In genomic region chr6:72218281-72218680, GRCm38 (mm10) we compare ENCODE assay signal across 11 mouse cellular contexts. TPM values are rescaled to one million over a fixed set of nuclear protein-coding genes. Genes with fewer than 3 reads are reported as not detected.
A peak's percentile ranks its signal among the peaks of the same experiment; 100 is the strongest.
DNase-seq lines count a peak whose midpoint lies in the region; ATAC-seq and TF ChIP-seq lines count a peak whose summit lies in the region.
"Had no signal": no experiment of that assay in that cellular context is flagged by ENCODE, and none has a peak within 500 bp of the region (broad histone marks: within the 10 kb centered on the region; RNA-seq: fewer than 3 reads in every experiment).

No protein-coding gene starts in this region.

- peak overlapping the region; percentile 82; the same call in 1 of the 2 replicates for H3K27ac ChIP-seq in gastrocnemius, adult 2 months
- peak overlapping the region; percentile 70; the same call in 1 of the 2 replicates for H3K27ac ChIP-seq in brown adipose tissue, adult 24 weeks (replicated peaks; ENCODE audit: low read depth, low read length)
- H3K27ac ChIP-seq in limb, embryonic 13.5 days = peak overlapping the region; percentile 91; the same call in 1 of the 2 replicates

- TF ChIP-seq CTCF in gastrocnemius, adult 2 months (IDR thresholded peaks at IDR 0.05) = no peak

- H3K9me3 ChIP-seq in limb, embryonic 13.5 days = no peaks in the 10 kb centered on the region

- peaks cover 33% of the 10 kb centered on the region for H3K4me1 ChIP-seq in brown adipose tissue, adult 24 weeks (ENCODE audit: control insufficient read depth, insufficient read depth, insufficient read length, low read length)
- H3K4me1 ChIP-seq in limb, embryonic 13.5 days = peaks cover 97% of the 10 kb centered on the region

- intact Hi-C loops in gastrocnemius, adult 2 months (cut with DNase I) = loop anchor here (5.0 kb wide), 1 partner anchor 34 kb away; no protein-coding TSS in a partner anchor
- intact Hi-C loops in gastrocnemius, postnatal 14 days (cut with DNase I; ENCODE audit: low total_unique reads) = no loop called here

- H3K27me3 ChIP-seq in limb, embryonic 13.5 days = 0 out of 2 replicates have a peak, but pooled peaks cover 2% of the 10 kb centered on the region

- no peak for ATAC-seq in limb, embryonic 13.5 days (ENCODE audit: low FRiP score, low read depth)
- ATAC-seq in cerebellum, adult (ENCODE audit: insufficient number of reproducible peaks, low FRiP score, low TSS enrichment) = no peak

- 12% methylated on average over 4 of the region's 4 CpGs for WGBS in limb, embryonic 13.5 days

- no peaks in the 10 kb centered on the region; the same call in 1 of the 2 replicates for H3K36me3 ChIP-seq in limb, embryonic 13.5 days

- peak overlapping the region; percentile 56 for H3K4me2 ChIP-seq in limb, embryonic 13.5 days (replicated peaks)

- DNase-seq in gastrocnemius, adult 2 months = no peak
- DNase-seq in gastrocnemius, postnatal 14 days = no peak
- DNase-seq in kidney, postnatal 10 days = peak; percentile 53
- no peak for DNase-seq in kidney, adult 11 months
- DNase-seq in embryo, embryonic 10 days (ENCODE audit: low spot score) = no peak
- DNase-seq: B cell, adult 2 months; lung, postnatal 14 days; thymus, postnatal 25 days had no signal

- no peak overlapping the region for H3K4me3 ChIP-seq in gastrocnemius, adult 2 months
- H3K4me3 ChIP-seq in brown adipose tissue, adult 24 weeks (ENCODE audit: insufficient read depth, low read depth, low read length) = no peak overlapping the region
- H3K4me3 ChIP-seq in limb, embryonic 13.5 days = no peak overlapping the region

- H3K9ac ChIP-seq in limb, embryonic 13.5 days = no peak overlapping the region

RNA-seq across cellular contexts. Expression of gene Atoh8, which starts 17.1 kb away (rescaled TPM):
- total RNA-seq in gastrocnemius, adult 2 months (2021) = 1 to 10 TPM; 3.3 to 9.2 TPM
- 1 to 10 TPM; 5.3 to 7.1 TPM for total RNA-seq in gastrocnemius, postnatal 14 days (2021)
- 1.9 and 4.3 TPM in 2 replicates for polyA plus RNA-seq in brown adipose tissue, adult 24 weeks (2012; ENCODE audit: insufficient read depth, insufficient read length, missing spikeins)
- polyA plus RNA-seq in limb, embryonic 13.5 days (2015; fragmentation: Nextera tagmentation; extraction: Ambion mirVana) = 31.5 and 32.3 TPM in 2 replicates
